In genomic region chr7:19928486-19928885, GRCm38 (mm10) we compare ENCODE assay signal across 26 mouse cellular contexts. TPM values are rescaled to one million over a fixed set of nuclear protein-coding genes. Genes with fewer than 3 reads are reported as not detected.
DNase-seq lines count a peak whose midpoint lies in the region; TF ChIP-seq lines count a peak whose summit lies in the region.
"Had no signal": no experiment of that assay in that cellular context is flagged by ENCODE, and none has a peak within 500 bp of the region (broad histone marks: within the 10 kb centered on the region; RNA-seq: fewer than 3 reads in every experiment).

No protein-coding gene starts in this region.

- H3K36me3 ChIP-seq in E14TG2a.4 (ENCODE audit: insufficient read depth, low read length) = no peaks in the 10 kb centered on the region
- H3K36me3 ChIP-seq in small intestine, adult 2 months (ENCODE audit: control insufficient read depth, insufficient read depth, low read length) = no peaks in the 10 kb centered on the region
- H3K36me3 ChIP-seq: embryonic facial prominence, embryonic 10.5 days; G1E; hindbrain, embryonic 10.5 days; intestine, embryonic 15.5 days had no signal

- H3K9me3 ChIP-seq in E14TG2a.4 (ENCODE audit: low read length) = no peaks in the 10 kb centered on the region
- H3K9me3 ChIP-seq: embryonic facial prominence, embryonic 10.5 days; forebrain, embryonic 13.5 days; G1E; hindbrain, embryonic 10.5 days; intestine, embryonic 15.5 days had no signal

- peaks cover 68% of the 10 kb centered on the region for H3K4me1 ChIP-seq in E14TG2a.4 (replicated peaks; ENCODE audit: low read depth, low read length)
- H3K4me1 ChIP-seq in small intestine, adult 2 months (ENCODE audit: control insufficient read depth, insufficient read depth, insufficient read length, low read length) = peaks cover 3% of the 10 kb centered on the region
- H3K4me1 ChIP-seq: intestine, embryonic 15.5 days had no signal

- intact Hi-C loops in gastrocnemius, adult 2 months (cut with DNase I) = no loop called here
- intact Hi-C loops in gastrocnemius, postnatal 14 days (cut with DNase I; ENCODE audit: low total_unique reads) = no loop called here

- 84% methylated on average over 5 of the region's 5 CpGs for WGBS in small intestine, adult 2 months

- DNase-seq in gastrocnemius, adult 2 months = no peak
- no peak for DNase-seq in gastrocnemius, postnatal 14 days
- DNase-seq in R1 (ENCODE audit: low read depth, low spot score) = peak; percentile 94
- DNase-seq in thymus, postnatal 10 days (ENCODE audit: low spot score in 2 of 2) = no peak
- DNase-seq in urinary bladder, postnatal 14 days (ENCODE audit: low spot score) = no peak
- DNase-seq: adrenal gland, postnatal 25 days; B cell, adult 2 months; cerebellum, adult 2 months; cerebellum, postnatal 10 days; forebrain, postnatal 0 days; gastrocnemius, postnatal 36 days; heart, adult 11 months had no signal

- H3K27me3 ChIP-seq in E14TG2a.4 (ENCODE audit: insufficient read depth, low read length) = no peaks in the 10 kb centered on the region
- no peaks in the 10 kb centered on the region for H3K27me3 ChIP-seq in small intestine, adult 2 months (ENCODE audit: control insufficient read depth, insufficient read depth, low read length)
- H3K27me3 ChIP-seq: forebrain, embryonic 13.5 days; intestine, embryonic 15.5 days had no signal

- peak overlapping the region; percentile 61 for H3K27ac ChIP-seq in gastrocnemius, adult 2 months
- H3K27ac ChIP-seq in small intestine, adult 2 months (ENCODE audit: insufficient read depth, low read depth, low read length) = peak overlapping the region; percentile 24; the same call in 1 of the 2 replicates
- H3K27ac ChIP-seq: embryonic facial prominence, embryonic 10.5 days; forebrain, embryonic 13.5 days; hindbrain, embryonic 10.5 days; hindbrain, embryonic 14.5 days; intestine, embryonic 15.5 days had no signal

- no peak overlapping the region for H3K4me3 ChIP-seq in gastrocnemius, adult 2 months
- H3K4me3 ChIP-seq in E14TG2a.4 (replicated peaks; ENCODE audit: low read length) = 0 out of 2 replicates have a peak overlapping the region, but pooled peaks have one; percentile 23
- no peak overlapping the region for H3K4me3 ChIP-seq in small intestine, adult 2 months (ENCODE audit: low read depth, low read length)
- H3K4me3 ChIP-seq: embryonic facial prominence, embryonic 10.5 days; forebrain, embryonic 13.5 days; hindbrain, embryonic 10.5 days; intestine, embryonic 15.5 days had no signal

- TF ChIP-seq CTCF in gastrocnemius, adult 2 months (IDR thresholded peaks at IDR 0.05) = no peak
- no peak for TF ChIP-seq CTCF in E14TG2a.4 (conservative IDR thresholded peaks at IDR 0.05; ENCODE audit: low read length)
- no peak for TF ChIP-seq CTCF in small intestine, adult 2 months (IDR thresholded peaks at IDR 0.05; ENCODE audit: extremely low read depth, insufficient read length, insufficient replicate concordance, low read depth, low read length)

- no peak for TF ChIP-seq POLR2A in small intestine, adult 2 months (IDR thresholded peaks at IDR 0.05; ENCODE audit: low read depth, low read length)

RNA-seq across cellular contexts. Expression of gene Pvr, which starts 7.5 kb away (rescaled TPM):
- total RNA-seq in gastrocnemius, adult 2 months (2021) = 1 to 10 TPM; 5.9 to 6.3 TPM
- total RNA-seq in gastrocnemius, postnatal 14 days (2021) = 1 to 10 TPM; 8.0 to 9.4 TPM
- polyA plus RNA-seq in small intestine, adult 2 months (2012; rRNA removed) = 5.7 and 14.3 TPM in 2 replicates
- polyA plus RNA-seq: G1E had no signal

RNA-seq across cellular contexts. Expression of gene Igsf23, which starts 22.1 kb away (rescaled TPM):
- not detected for total RNA-seq in gastrocnemius, adult 2 months (2021)
- total RNA-seq in gastrocnemius, postnatal 14 days (2021) = not detected
- 87.9 and 185 TPM in 2 replicates for polyA plus RNA-seq in small intestine, adult 2 months (2012; rRNA removed)
- total RNA-seq: adrenal gland, adult 2 months; adrenal gland, postnatal 25 days; forebrain, postnatal 0 days; gastrocnemius, adult 18-20 months; gastrocnemius, postnatal 36 days had no signal
- polyA plus RNA-seq: cerebellum, adult 2 months; embryonic facial prominence, embryonic 10.5 days; embryonic facial prominence, embryonic 14.5 days; forebrain, embryonic 13.5 days; forebrain, postnatal 0 days; G1E; hindbrain, embryonic 14.5 days had no signal

RNA-seq across cellular contexts. Expression of gene Ceacam20, which starts 36.7 kb away (rescaled TPM):
- total RNA-seq in gastrocnemius, adult 2 months (2021) = not detected
- not detected for total RNA-seq in gastrocnemius, postnatal 14 days (2021)
- 48.9 and 179 TPM in 2 replicates for polyA plus RNA-seq in small intestine, adult 2 months (2012; rRNA removed)
- total RNA-seq: adrenal gland, adult 2 months; adrenal gland, postnatal 25 days; forebrain, postnatal 0 days; G1E; gastrocnemius, adult 18-20 months; gastrocnemius, postnatal 36 days; heart, postnatal 25 days had no signal
- polyA plus RNA-seq: adrenal gland, adult 2 months; CD4-positive, CD25-positive, alpha-beta regulatory T cell, adult 4 months; cerebellum, adult 2 months; embryonic facial prominence, embryonic 10.5 days; embryonic facial prominence, embryonic 14.5 days; forebrain, embryonic 13.5 days; forebrain, postnatal 0 days; G1E; heart, embryonic 11.5 days; hindbrain, embryonic 10.5 days; hindbrain, embryonic 14.5 days had no signal

RNA-seq across cellular contexts. Expression of gene Ceacam19, which starts 40.7 kb away (rescaled TPM):
- total RNA-seq in gastrocnemius, adult 2 months (2021) = not detected
- total RNA-seq in gastrocnemius, postnatal 14 days (2021) = not detected
- polyA plus RNA-seq in small intestine, adult 2 months (2012; rRNA removed) = not detected in 2 replicates
- total RNA-seq: adrenal gland, adult 2 months; adrenal gland, postnatal 25 days; forebrain, postnatal 0 days; gastrocnemius, adult 18-20 months; gastrocnemius, postnatal 36 days; heart, postnatal 25 days had no signal
- polyA plus RNA-seq: adrenal gland, adult 2 months; CD4-positive, CD25-positive, alpha-beta regulatory T cell, adult 4 months; cerebellum, adult 2 months; embryonic facial prominence, embryonic 10.5 days; forebrain, embryonic 13.5 days; forebrain, postnatal 0 days; G1E; heart, embryonic 11.5 days; hindbrain, embryonic 10.5 days; hindbrain, embryonic 14.5 days; intestine, embryonic 15.5 days had no signal
